Mouse (Mus musculus): ENCODE results near the gene Hoxc5.

The Hoxc5 gene

DNA sequence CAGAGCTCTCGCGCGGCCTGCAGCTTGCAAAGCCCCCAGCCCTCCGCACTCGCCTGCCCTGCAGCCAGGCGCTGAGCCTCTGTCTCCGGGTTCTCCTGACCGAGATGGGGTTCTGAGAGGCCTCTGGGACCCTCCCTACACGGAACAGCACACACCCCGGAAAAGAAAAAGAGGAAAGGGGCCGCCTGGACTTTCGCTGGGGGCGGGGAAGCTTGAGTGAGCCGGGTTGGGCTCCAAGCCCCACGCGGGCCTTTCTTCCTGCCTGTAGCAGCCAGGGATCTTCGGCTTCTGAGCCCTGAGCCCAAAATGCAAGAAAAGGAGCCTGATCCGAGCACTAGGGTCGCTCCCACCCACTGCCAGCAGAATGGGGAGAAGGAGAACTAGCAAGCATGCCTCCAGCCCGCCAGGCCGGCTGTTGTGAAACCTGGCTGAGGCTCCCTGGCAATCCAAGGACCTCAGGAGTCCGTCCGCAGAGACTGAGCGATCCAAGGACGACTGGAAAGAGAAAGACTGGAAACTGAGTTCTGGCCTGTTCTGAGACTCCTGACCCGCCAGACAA is 44.8 kb downstream of the Hoxc5 start:
- DNase-seq (ENCODE audit: low spot score): peak; percentile 58

DNA sequence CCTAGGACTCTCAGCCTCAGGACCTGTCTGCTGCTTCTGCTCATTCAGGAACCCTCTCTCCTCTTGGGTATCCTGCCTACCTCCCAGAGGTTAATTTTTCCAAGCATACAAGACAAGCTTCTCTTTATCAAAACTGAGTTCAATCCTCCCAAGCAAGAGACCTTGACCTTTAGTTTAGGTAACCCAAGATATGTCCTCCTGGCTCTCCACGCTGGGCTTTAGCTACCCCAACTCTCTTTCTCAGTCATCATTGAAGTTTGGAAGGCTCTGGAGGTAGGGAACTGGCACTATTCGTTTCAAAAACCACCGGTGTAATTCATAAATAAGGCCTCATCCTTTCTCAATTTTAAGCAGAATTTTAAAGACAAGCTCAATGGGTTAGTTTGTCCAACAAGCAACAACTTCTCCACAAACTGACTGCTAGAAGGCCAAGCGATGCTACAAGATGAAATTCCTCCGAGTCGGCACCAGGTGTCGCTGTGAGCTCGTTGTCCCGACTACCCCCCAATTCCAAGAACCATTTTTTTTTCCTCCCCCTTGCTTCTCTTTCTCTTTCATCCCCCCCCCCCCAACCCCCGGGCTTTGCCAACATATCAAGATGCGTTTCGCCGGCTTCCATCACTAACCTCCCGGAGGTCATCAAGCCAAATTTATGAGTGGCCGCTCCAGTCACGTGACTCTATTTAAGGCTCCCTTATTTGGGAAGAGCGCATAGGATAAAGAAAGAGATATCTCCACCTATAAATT is 46.2 kb downstream of the Hoxc5 start:
- DNase-seq (ENCODE audit: low spot score): peak; percentile 89

DNA sequence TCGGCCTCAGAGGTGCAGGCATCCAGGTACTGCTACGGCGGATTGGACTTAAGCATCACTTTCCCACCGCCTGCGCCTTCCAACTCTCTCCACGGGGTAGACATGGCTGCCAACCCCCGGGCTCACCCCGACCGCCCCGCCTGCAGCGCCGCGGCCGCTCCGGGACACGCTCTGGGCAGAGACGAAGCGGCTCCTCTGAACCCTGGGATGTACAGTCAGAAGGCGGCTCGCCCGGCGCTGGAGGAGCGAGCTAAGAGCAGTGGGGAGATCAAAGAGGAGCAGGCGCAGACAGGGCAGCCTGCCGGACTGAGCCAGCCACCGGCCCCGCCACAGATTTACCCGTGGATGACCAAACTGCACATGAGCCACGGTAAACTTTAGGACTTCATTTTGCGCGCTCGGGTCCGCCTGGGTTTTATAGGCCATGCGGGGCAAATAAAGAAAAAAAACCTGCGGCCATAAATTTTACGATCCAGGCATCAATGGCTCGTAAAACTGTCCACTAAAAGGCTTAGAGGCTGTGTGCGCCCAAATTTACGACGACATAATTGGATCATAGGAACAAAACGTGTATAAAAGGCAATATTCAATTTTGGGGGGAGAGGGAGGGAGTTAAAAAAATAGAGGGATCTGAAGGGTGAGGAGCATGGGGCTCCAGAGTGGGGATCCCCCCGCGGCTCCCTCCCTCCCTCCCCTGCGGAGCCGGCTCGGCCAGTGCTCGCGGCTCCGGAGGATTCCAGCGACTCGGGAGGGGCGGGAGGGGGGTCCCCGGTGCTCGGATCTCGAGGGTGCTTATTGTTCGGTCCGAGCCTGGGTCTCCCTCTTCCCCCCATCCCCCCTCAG is 47.1 kb downstream of the Hoxc5 start:
- peak; percentile 84 for DNase-seq (ENCODE audit: low spot score)

DNA sequence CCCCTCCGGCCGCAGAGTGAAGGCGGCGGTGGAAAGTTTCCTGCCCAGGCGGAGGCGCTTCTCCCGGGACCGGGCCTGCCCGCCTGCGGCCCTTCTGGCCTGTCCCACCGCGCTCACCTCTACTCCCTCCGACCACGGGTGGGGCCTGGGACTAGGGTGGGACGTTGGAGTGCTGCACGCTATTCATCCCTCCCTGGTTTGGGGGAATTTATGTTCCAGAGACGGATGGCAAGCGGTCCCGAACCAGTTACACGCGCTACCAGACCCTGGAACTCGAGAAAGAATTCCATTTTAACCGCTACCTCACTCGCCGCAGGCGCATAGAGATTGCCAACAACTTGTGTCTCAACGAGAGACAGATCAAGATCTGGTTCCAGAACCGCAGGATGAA is 47.8 kb downstream of the Hoxc5 start:
- DNase-seq (ENCODE audit: low spot score): no peak

DNA sequence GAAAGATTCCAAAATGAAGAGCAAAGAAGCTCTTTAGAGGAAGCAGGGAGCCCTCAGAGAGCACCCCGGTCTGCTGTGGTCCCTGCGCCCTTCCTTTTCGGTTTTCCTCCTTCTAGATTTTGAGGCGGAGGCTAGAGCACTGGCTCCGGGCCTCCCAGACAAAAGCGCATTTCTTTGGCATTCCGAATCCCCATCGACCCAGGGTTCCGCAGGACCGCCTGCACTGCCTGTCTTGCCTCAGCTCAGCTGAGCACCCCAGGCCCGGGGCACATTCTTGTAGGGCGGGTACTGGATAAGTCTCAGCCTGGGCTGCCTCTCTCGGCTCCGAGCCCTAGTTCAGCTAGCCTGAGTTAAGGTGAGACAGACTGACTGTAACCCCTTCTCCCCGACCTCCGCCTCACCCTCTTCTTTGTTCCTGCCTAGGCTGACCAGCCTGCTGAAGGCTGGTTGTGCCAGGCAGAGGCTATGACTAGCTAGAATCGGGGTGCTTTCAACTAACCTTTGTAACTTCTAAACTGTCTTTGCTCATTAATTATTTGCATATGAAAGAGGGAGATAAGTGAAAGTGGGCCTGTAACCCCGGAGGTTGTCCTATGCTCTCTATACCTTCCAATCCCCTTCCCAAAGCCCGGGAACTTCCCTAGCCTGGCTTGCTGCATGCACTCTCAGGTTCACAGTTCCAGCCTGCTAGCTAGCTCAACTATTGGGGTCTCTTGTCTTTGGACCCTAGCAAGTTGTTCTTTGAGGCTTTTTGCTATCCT is 48.3 kb downstream of the Hoxc5 start:
- DNase-seq (ENCODE audit: low spot score): no peak

DNA sequence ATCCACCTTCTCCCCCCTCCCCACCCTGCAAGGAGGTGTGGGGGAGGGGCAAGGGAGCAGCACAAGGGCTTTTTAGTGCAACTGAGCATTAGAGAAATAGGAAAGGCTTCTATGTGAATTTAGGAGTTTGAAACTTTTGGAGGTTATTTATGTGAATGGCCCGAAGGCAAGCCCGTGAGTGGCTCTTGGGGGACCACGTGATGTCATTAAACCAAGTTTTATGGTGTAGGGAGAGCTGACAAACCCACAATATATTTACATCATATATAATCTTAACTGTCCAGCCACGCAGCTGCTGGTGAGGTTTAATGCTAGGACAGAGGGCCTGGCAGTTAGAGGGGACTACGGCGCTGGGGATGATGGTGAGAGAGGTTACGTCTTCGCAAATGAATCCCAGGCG is 51.4 kb downstream of the Hoxc5 start, which contains the start of gene Hoxc4:
Hoxc4 (plus strand) TSS at position 299 of the 400 bp plus-strand sequence.
- DNase-seq (ENCODE audit: low spot score): no peak

DNA sequence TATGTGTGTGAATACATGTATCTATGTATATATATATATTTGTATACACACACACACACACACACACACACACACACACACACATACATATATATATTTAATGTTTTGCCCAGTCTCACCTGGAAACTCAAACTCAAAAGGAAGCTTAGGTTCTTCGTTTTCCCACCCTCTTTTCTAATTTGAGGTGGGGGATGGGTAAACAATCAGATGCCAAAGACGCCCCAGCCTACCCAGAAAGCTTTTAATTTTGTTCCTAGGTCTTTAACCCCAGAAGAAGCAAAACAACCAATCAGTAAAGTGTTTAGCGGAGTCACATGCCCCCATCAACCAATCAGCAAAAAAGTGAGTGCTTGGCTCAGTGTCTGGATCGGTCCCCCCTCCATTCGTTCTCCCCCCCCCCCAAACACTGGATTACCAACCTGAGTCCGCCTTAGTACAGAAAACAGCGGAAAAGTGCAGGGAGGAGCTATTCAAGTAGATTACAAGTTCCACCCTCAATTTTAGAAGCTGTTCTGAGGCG is 53.7 kb downstream of the Hoxc5 start:
- DNase-seq (ENCODE audit: low spot score): no peak

DNA sequence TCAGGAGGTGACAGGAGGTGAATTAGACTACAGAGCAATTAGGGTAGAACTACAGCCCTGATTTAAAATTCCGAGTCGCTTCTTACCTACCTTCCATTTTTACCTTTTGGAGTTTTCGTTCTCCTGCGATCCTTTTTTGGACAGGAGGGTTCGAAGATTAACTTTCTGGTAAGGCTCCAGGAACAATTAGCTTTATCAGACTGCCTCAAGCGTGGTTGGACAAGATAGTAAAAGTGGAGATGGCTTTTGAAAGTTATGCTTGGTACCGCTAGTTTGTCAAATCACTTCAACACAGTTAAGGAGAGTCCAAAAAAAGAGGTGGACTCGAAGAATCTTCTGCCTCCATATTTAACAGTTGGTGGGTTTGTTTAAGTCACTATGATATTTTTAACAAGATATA is 54.3 kb downstream of the Hoxc5 start:
- DNase-seq (ENCODE audit: low spot score): no peak

DNA sequence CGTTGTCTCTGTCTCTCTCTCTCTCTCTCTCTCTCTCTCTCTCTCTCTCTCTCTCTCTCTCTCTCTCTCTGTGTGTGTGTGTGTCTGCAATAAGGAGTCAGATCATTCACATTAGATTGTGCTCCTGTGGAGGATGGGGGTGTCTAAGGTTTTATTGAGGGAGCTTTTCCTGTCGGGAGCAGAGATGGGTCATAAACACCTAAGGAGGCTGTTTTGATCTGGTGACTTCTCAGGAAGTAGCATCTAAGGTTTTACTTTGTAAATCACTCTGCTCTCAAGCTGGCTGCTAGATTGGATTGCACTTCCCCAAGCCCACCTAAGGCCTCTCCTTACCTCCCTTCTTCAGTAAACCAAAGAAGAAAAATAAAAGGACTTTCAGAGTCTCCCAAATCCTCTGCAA is 56.9 kb downstream of the Hoxc5 start:
- no peak for DNase-seq (ENCODE audit: low spot score)

DNA sequence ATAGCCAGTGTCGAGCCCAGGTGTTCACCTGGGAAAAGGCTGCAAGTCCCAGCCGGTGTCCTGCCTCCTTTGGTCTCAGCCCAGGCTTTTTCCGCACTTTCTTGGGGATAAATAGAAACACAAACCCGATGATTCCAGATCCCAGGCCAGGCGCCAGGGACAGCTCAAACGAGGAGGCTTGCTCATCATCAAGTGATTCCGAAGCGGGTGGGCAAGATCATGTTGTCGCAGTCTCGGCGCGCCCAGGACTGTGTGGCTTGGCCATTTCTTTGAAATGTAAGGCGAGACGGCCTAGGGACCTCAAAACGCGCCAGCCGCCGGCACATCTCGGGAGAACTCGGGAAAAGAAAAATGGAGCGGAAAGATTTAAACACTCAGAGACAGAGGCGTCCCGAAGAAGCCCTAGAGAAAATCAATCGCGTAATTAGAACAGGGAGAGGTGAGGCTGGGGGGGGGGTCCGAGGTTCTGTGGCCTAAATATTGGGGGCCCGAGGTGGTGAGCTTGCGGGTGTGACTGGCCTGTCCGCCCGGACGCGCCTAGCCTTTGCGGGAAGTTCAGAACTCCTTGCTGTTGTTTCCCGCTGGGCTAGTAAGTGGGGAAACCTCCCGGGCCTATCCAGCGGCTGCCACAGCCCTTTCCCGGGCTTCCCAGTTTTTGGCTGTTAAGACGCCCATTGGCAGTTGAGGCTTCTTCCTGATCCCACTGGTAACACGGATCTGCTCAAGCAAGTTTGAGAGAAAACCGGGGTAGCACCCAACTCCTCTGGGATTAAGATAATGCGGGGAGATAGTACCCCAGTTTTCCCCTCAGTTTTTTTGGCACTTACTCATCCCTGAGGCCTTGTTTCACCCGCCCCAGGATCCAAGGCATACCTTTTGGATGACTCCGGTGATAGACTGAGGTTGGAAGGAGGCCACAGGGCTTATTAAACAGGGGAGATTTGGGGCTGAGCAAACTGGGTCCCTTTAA is 60.3 kb downstream of the Hoxc5 start:
- no peak for DNase-seq (ENCODE audit: low spot score)

DNA sequence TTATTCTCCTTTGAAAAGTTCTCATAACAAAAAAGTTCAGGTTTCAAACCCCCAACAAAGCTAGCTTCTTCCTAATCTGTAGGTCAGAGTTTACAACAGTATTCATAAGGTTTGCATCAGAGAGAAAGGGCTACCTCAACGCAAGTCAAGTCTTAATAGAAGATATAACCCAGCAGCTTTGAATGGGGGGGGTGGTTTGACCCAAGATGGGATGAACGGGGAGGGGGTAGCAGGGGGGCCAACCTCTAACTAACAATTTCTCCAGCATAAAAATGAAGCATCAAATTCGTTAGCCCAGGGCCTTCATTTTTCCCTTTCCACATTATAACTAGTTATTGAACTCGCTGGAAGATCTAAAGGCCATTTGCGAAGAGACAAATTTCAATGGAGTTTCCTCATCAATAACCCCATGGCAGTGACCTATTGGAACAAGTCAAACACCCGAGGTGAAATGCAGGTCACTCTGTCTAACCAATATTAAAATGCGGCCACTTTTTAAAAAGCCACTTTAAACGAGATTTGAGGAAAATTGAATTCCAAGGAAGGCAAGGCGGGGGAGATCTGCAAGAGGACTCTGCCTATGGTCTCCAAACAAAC is 61.8 kb downstream of the Hoxc5 start:
- peak; percentile 71 for DNase-seq (ENCODE audit: low spot score)

DNA sequence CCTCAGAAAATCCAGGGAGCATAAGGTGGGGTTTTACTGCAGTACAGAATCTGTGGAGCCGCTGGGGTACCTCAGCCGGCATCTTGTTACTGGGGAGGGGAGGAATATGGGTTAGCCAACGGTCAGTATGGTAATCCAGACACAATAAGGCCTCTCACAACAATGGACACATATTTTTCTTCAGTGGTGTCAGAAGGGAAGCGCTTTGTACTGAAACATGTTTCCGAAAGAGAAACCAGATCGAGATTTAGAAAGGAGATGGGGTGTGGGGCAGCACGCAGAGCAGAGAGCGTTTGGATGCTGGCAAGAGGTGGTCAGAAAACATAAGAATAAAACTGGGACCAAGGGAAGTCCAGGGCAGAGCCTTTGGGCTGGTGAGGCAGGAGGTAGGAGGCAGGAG is 62.9 kb downstream of the Hoxc5 start:
- DNase-seq (ENCODE audit: low spot score): peak; percentile 67

DNA sequence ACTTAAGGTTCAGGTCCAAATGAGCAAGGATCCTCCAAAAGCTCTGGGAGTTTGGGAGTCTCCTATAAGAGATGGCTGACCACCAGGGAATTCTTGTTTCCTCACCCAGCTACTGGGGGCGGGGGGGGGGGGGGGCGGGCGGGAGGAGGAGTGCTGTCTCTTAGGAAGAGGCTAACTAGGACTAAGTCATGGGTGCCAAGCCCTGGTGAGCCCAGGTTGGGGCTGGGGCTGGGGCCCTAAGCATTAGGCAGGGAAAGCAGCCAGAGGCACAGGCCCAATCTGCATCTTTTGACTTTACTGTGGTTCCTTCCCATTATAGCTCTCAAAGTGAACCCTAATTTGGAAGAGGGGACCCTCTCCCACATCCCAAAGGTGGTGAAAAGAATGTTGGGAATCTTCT is 64.9 kb downstream of the Hoxc5 start:
- peak; percentile 46 for DNase-seq (ENCODE audit: low spot score)

DNA sequence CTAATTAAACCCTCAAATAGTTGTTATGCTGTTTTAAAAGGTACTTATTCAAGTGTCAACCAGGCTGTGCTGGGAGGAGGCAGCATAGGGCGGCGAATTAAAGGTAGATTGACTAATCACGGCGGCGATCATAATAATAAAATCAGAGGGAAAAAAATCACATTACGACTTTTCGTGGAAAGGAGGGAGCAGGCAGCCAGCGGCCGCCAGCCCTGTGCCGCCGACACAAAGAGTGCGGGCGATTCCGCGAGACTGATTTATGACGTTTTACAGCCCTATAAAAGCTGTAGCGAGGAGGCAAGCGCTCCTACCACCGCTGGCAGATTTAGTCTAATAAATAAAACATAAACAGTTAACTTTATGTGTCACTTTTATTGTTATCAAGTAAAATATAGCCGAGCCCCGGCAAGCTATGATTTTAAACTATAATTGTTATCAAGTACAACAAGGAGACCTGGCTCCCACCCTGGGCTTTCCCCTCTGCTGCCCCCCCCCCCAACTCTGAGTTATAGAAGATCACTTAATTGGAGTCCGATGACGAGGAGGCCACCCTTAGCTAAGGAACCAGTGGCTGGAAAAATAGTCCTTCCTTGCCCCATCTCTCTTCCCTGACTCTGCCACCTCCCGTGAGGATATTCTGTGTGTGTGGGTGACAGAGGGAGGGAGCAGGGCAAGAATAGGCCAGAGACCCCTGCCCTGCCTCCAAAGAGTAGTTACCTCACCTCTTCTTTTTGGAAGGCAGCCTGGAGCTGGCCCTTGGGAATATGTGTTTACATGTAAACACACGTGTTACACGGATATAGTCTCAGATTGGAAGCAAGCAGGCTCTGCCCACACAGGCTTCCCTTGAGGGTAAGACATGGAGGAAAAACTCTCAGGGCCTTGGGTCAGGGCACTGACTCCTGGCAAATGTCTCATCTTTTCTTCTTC is 65.7 kb downstream of the Hoxc5 start:
- DNase-seq (ENCODE audit: low spot score): peak; percentile 82

DNA sequence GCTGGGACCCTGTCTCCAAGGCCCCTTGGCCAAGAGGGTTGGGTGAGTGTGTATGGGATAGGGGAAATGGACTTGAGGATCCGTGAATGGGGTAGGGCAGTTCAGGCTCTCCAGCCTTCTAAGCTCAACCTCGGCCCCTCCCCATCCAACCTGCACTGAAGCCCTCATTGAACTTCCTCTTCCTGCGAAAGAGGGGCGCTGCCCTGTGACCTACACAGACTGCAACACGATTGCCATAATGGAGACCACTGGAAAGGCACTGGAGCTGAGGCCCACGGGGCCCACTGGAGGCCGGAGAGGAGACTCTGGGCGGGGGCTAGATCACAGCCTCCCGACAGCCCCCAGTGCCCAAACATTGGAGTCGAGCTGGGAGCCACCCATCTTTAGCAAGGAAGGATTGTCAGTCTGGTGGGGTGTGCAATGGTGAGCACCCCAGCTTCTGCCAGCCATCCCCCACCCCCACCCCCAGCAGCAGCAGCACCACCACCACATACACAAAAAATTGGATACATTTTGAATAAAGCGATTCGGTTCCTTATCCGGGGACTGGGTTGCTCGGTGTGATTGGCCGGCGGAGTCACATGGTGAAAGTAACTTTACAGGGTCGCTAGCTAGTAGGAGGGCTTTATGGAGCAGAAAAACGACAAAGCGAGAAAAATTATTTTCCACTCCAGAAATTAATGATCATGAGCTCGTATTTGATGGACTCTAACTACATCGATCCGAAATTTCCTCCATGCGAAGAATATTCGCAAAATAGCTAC is 67.0 kb downstream of the Hoxc5 start:
- peak; percentile 71 for DNase-seq (ENCODE audit: low spot score)

DNA sequence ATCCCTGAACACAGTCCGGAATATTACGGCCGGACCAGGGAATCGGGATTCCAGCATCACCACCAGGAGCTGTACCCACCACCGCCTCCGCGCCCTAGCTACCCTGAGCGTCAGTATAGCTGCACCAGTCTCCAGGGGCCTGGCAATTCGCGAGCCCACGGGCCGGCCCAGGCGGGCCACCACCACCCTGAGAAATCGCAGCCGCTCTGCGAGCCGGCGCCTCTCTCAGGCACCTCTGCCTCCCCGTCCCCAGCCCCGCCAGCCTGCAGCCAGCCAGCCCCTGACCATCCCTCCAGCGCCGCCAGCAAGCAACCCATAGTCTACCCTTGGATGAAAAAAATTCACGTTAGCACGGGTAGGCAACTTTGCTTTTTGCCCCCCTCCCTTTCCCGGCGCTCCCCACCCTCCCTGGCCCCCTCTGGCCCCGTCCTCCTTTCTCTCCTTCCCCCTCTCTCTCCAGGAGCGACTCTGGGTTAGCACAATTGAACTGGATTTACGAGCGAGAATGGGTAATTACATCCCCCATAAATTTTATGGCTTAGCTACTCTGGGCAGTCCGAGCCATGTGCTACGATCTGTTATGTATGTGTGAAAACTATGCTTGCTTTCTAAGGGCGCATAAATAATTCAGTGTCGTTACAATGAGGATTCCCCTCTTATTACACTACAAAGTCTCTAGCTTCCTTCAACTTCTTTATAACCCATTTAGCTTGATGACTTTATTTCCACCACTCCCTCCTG is 67.7 kb downstream of the Hoxc5 start:
- peak; percentile 78 for DNase-seq (ENCODE audit: low spot score)

DNA sequence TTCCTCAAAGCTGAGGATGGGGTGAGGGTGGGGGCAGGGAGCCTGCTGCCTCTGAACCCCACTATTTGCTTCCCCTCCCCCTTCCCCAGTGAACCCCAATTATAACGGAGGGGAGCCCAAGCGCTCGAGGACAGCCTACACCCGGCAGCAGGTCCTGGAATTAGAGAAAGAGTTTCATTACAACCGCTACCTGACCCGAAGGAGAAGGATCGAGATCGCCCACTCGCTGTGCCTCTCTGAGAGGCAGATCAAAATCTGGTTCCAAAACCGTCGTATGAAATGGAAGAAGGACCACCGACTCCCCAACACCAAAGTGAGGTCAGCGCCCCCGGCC is 68.3 kb downstream of the Hoxc5 start:
- peak; percentile 55 for DNase-seq (ENCODE audit: low spot score)

DNA sequence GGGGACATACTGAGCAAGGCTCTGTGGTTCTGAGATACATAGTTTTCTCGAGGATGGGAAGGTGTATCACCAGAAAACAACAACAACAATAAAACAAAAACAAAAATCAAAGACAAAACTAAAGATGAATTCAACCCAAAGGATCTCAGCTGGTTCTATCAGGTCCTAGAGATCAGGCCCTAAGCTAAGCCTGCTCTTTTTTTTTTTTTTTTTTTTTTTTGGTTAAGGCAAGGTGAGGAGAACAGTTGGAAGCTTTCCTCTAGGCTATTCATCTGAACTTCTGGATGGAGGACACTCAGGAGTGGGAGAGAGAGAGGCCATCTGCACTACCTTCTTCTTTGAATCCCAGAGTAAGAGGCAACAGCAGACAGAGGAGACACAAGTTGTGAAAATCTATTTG is 70.3 kb downstream of the Hoxc5 start:
- no peak for DNase-seq (ENCODE audit: low spot score)
